Mouse (Mus musculus) CH12.LX (cell line): ENCODE data around the gene Nlrp3. TPM values are rescaled to one million over a fixed set of nuclear protein-coding genes. Genes with fewer than 3 reads are reported as not detected.

Experiments
- DNase-seq: peaks from one replicate; pipeline ENCODE4 v3.0.0-alpha.2; 2013; ENCODE audit errors: extremely low read depth
- H3K27ac ChIP-seq: 2 replicates; pipeline ENCODE4 v1.5.1; 2012; ENCODE audit warnings: low read depth, mild to moderate bottlenecking, control low read depth, moderate library complexity; ENCODE audit not compliant: insufficient read depth
- H3K27me3 ChIP-seq: replicated peaks from 2 replicates; pipeline ENCODE3; 2012; ENCODE audit warnings: inconsistent platforms
- H3K36me3 ChIP-seq, 2 experiments: replicated peaks in 1 of 2; 2 replicates each; pipeline versions ENCODE3 to v1.6.1; 2012; ENCODE audit warnings: inconsistent platforms in 1 of 2, low read length in 1 of 2, mild to moderate bottlenecking in 1 of 2, mixed read lengths in 1 of 2, moderate library complexity in 1 of 2; ENCODE audit not compliant: control insufficient read depth in 1 of 2, insufficient read depth in 1 of 2
- H3K4me1 ChIP-seq, 2 experiments: 2 replicates each; pipeline ENCODE4 v1.6.1; 2012; ENCODE audit warnings: inconsistent platforms in 1 of 2, moderate library complexity in 1 of 2; ENCODE audit not compliant: insufficient read depth in 2 of 2, control insufficient read depth in 1 of 2
- H3K4me2 ChIP-seq: 2 replicates; pipeline ENCODE4 v1.6.1; 2012; ENCODE audit warnings: low read depth, mild to moderate bottlenecking, control low read depth; ENCODE audit not compliant: poor library complexity, insufficient read depth, severe bottlenecking
- H3K4me3 ChIP-seq, 3 experiments: fragments of 150-350 bp in 1 of 3; sonication (generic) in 1 of 3; replicated peaks in 1 of 3; 2 replicates each; pipeline versions ENCODE3 to v1.5.1; 2011 to 2012; ENCODE audit warnings: low read depth in 2 of 3, low read length in 2 of 3, mild to moderate bottlenecking in 2 of 3, moderate library complexity in 2 of 3, control low read depth in 1 of 3, improper control_type of control experiment in 1 of 3, inconsistent platforms in 1 of 3, mixed read lengths in 1 of 3; ENCODE audit not compliant: poor library complexity in 1 of 3
- H3K79me2 ChIP-seq: replicated peaks from 2 replicates; pipeline ENCODE4 v1.6.1; 2012; ENCODE audit warnings: mild to moderate bottlenecking, moderate library complexity; ENCODE audit not compliant: control insufficient read depth, poor library complexity, insufficient read depth, severe bottlenecking; ENCODE audit errors: extremely low read depth
- H3K9ac ChIP-seq: 2 replicates; pipeline ENCODE4 v1.6.1; 2012; ENCODE audit warnings: low read depth, mild to moderate bottlenecking, control low read depth, moderate library complexity; ENCODE audit not compliant: insufficient read depth
- H3K9me3 ChIP-seq: replicated peaks from 2 replicates; pipeline ENCODE3; 2012; ENCODE audit warnings: low read length, inconsistent platforms, mixed read lengths
- CHD1 ChIP-seq: IDR thresholded peaks from 2 replicates; pipeline ENCODE4 v1.6.1; 2012; ENCODE audit warnings: low read depth, low read length, improper control_type of control experiment, inconsistent platforms
- CTCF ChIP-seq, 2 experiments: IDR thresholded peaks in 1 of 2; conservative IDR thresholded peaks in 1 of 2; 2 replicates each; pipeline ENCODE4 v1.5.1; 2011 to 2012; ENCODE audit warnings: low read depth in 2 of 2, low read length in 2 of 2, improper control_type of control experiment in 1 of 2, inconsistent platforms in 1 of 2, mild to moderate bottlenecking in 1 of 2, moderate library complexity in 1 of 2
- EP300 ChIP-seq: IDR thresholded peaks from 2 replicates; pipeline ENCODE4 v1.6.1; 2011; ENCODE audit warnings: low read length, improper control_type of control experiment
- ETS1 ChIP-seq: conservative IDR thresholded peaks from 2 replicates; pipeline ENCODE4 v1.6.1; 2012; ENCODE audit warnings: low read depth, mild to moderate bottlenecking, inconsistent platforms, low read length, improper control_type of control experiment, moderate library complexity
- GABPA ChIP-seq: IDR thresholded peaks from 2 replicates; pipeline ENCODE4 v1.6.1; 2012; ENCODE audit warnings: low read depth, low read length, improper control_type of control experiment, inconsistent platforms; ENCODE audit not compliant: insufficient replicate concordance
- HCFC1 ChIP-seq: IDR thresholded peaks from 2 replicates; pipeline ENCODE4 v1.6.1; 2012; ENCODE audit warnings: low read depth, mild to moderate bottlenecking, inconsistent platforms, low read length, improper control_type of control experiment
- IRF4 ChIP-seq: IDR thresholded peaks from 2 replicates; pipeline ENCODE4 v1.6.1; 2014; ENCODE audit warnings: low read depth, mild to moderate bottlenecking, inconsistent platforms, low read length, improper control_type of control experiment
- MAFK ChIP-seq: IDR thresholded peaks from 2 replicates; pipeline ENCODE4 v1.6.1; 2011; ENCODE audit warnings: low read length, improper control_type of control experiment; ENCODE audit not compliant: insufficient replicate concordance
- MEF2A ChIP-seq: IDR thresholded peaks from 2 replicates; pipeline ENCODE4 v1.6.1; 2014; ENCODE audit warnings: low read depth, mild to moderate bottlenecking, inconsistent platforms, low read length, improper control_type of control experiment, borderline replicate concordance
- MYC ChIP-seq: IDR thresholded peaks from 2 replicates; pipeline ENCODE4 v1.6.1; 2011; ENCODE audit warnings: low read depth, mild to moderate bottlenecking, improper control_type of control experiment, low read length
- NRF1 ChIP-seq: IDR thresholded peaks from 2 replicates; pipeline ENCODE4 v1.6.1; 2014; ENCODE audit warnings: low read depth, mild to moderate bottlenecking, inconsistent platforms, low read length, improper control_type of control experiment, moderate library complexity
- PAX5 ChIP-seq: IDR thresholded peaks from 2 replicates; pipeline ENCODE4 v1.6.1; 2012; ENCODE audit warnings: low read length, inconsistent platforms, mixed read lengths
- POLR2A ChIP-seq: IDR thresholded peaks from 2 replicates; pipeline ENCODE4 v1.6.1; 2011; ENCODE audit warnings: low read depth, mild to moderate bottlenecking, improper control_type of control experiment, low read length
- POLR2AphosphoS2 ChIP-seq: IDR thresholded peaks from 2 replicates; pipeline ENCODE4 v1.6.1; 2011; ENCODE audit warnings: low read depth, low read length, improper control_type of control experiment
- RAD21 ChIP-seq: IDR thresholded peaks from 2 replicates; pipeline ENCODE4 v1.6.1; 2011; ENCODE audit warnings: low read depth, mild to moderate bottlenecking, low read length, improper control_type of control experiment, moderate library complexity
- RCOR1 ChIP-seq: conservative IDR thresholded peaks from 2 replicates; pipeline ENCODE4 v1.6.1; 2012; ENCODE audit warnings: low read depth, mild to moderate bottlenecking, inconsistent platforms, low read length, improper control_type of control experiment
- SIN3A ChIP-seq: IDR thresholded peaks from 2 replicates; pipeline ENCODE4 v1.6.1; 2012; ENCODE audit warnings: low read length, improper control_type of control experiment, inconsistent platforms
- TBP ChIP-seq: conservative IDR thresholded peaks from 2 replicates; pipeline ENCODE4 v1.6.1; 2011; ENCODE audit warnings: low read depth, low read length, improper control_type of control experiment
- UBTF ChIP-seq: IDR thresholded peaks from 2 replicates; pipeline ENCODE4 v1.6.1; 2012; ENCODE audit warnings: low read depth, mild to moderate bottlenecking, inconsistent platforms, low read length, improper control_type of control experiment, moderate library complexity
- USF1 ChIP-seq: IDR thresholded peaks from 2 replicates; pipeline ENCODE4 v1.6.1; 2014; ENCODE audit warnings: low read depth, mild to moderate bottlenecking, inconsistent platforms, low read length, improper control_type of control experiment
- USF2 ChIP-seq: conservative IDR thresholded peaks from 2 replicates; pipeline ENCODE4 v1.6.1; 2011; ENCODE audit warnings: low read depth, low read length, improper control_type of control experiment
- ZC3H11A ChIP-seq: IDR thresholded peaks from 2 replicates; pipeline ENCODE4 v1.6.1; 2012; ENCODE audit warnings: low read depth, mild to moderate bottlenecking, inconsistent platforms, low read length, improper control_type of control experiment
- ZKSCAN1 ChIP-seq: IDR thresholded peaks from 2 replicates; pipeline ENCODE4 v1.6.1; 2012; ENCODE audit warnings: low read depth, inconsistent platforms, low read length, improper control_type of control experiment, borderline replicate concordance
- ZNF384 ChIP-seq: IDR thresholded peaks from 2 replicates; pipeline ENCODE4 v1.6.1; 2012; ENCODE audit warnings: low read depth, low read length, improper control_type of control experiment, inconsistent platforms
- dilution Hi-C: fragments of 300-500 bp; cut with MboI; formaldehyde crosslinking; loops from 2 replicates; pipeline ENCODE4 v1.14.3; 2020; ENCODE audit warnings: low sequenced_read_pairs; ENCODE audit not compliant: extremely low pct_unique_long_range_greater_than_20kb, extremely low pct_ligation_motif_present
- in situ Hi-C: fragments of 300-500 bp; cut with MboI; formaldehyde crosslinking; loops from 3 replicates; pipeline ENCODE4 v1.14.3; 2019; ENCODE audit warnings: low sequenced_read_pairs, low pct_ligation_motif_present, low pct_unique_long_range_greater_than_20kb, mixed read lengths
- polyA plus RNA-seq: library from polyadenylated mRNA; unstranded; fragments of >175 nt; gene quantifications from 2 replicates; pipeline ENCODE4 v1.2.1, GENCODE M21; 2012; ENCODE audit warnings: low read depth; ENCODE audit not compliant: insufficient read length
- total RNA-seq, 2 experiments: library from RNA; depleted of rRNA; stranded (reverse); fragments of 300-350 nt in 1 of 2; fragments of >200 nt in 1 of 2; gene quantifications; 2 replicates each; pipeline ENCODE4 v1.2.3; 2012 to 2014

Nlrp3 gene
- total and polyA plus RNA-seq, 3 experiments = 0.04 TPM; not detected in 2

DNA sequence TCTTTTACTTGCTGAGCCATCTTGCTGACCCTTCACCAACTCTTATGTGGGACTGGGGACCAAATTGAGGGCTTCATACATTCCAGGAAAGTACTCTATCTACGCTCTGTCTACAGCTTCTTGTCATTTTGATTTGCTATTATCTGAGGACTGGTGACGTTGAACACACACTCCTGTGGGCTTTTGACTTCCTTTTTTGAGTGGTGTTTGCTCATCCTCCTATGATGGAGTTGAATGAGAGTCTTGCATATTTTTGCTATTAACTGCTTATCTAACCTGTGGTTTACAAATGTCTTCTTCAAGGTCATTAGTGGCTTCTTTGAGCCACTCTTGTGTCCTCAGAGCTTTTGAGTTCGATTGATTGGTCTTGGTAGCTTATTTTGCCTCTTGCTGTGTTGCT is 1.2 kb upstream of the Nlrp3 start:
- in situ Hi-C loops (no loop called here), dilution Hi-C loops (no loop called here)
- no peaks in the 10 kb centered on the region for H3K36me3 ChIP-seq
- H3K79me2 ChIP-seq = no peaks in the 10 kb centered on the region
- H3K4me1 ChIP-seq = peaks cover 0 to 15% of the 10 kb centered on the region in 2 experiments; a peak in 2 of 4 replicates
- H3K27me3 ChIP-seq = peaks cover 2% of the 10 kb centered on the region
- H3K4me3 ChIP-seq = no peak overlapping the region
- no peak overlapping the region for H3K4me2 ChIP-seq
- no peak for TF ChIP-seq ETS1
- no peak for DNase-seq
- peaks cover 5% of the 10 kb centered on the region for H3K9me3 ChIP-seq
- no peak overlapping the region for H3K27ac ChIP-seq
- no peak overlapping the region for H3K9ac ChIP-seq

DNA sequence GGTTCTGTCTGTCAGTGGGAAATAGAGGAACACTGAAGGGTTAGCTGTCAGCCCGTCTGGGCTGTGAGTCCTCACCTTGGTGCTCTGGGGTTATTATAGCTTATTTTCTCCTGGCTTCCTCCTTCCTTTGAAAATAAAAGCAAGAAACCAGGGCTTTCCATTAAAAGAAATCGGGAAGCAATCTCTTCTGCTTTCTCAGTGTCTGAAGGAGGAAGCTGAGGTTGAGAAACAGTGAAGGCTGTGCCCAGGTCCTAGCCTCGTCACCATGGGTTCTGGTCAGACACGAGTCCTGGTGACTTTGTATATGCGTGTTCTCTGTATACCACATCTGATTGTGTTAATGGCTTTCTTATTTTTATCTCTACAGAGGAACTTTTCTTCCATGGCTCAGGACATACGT is 1.1 kb downstream of the Nlrp3 start:
- dilution Hi-C loops = no loop called here
- H3K4me1 ChIP-seq = peaks cover 0 to 14% of the 10 kb centered on the region in 2 experiments; a peak in 1 of 4 replicates
- DNase-seq = no peak
- H3K27me3 ChIP-seq = peaks cover 5% of the 10 kb centered on the region
- no peak overlapping the region for H3K4me2 ChIP-seq
- TF ChIP-seq EP300 (no peak), PAX5 (no peak), TBP (no peak), GABPA (no peak), USF1 (no peak), MAFK (no peak), POLR2AphosphoS2 (no peak), UBTF (no peak), HCFC1 (no peak), ZNF384 (no peak), ZC3H11A (no peak)
- no peaks in the 10 kb centered on the region for H3K79me2 ChIP-seq
- H3K36me3 ChIP-seq = no peaks in the 10 kb centered on the region
- H3K9ac ChIP-seq = no peak overlapping the region
- no peak overlapping the region for H3K4me3 ChIP-seq
- in situ Hi-C loops = no loop called here
- H3K9me3 ChIP-seq = no peaks in the 10 kb centered on the region
- H3K27ac ChIP-seq = no peak overlapping the region

DNA sequence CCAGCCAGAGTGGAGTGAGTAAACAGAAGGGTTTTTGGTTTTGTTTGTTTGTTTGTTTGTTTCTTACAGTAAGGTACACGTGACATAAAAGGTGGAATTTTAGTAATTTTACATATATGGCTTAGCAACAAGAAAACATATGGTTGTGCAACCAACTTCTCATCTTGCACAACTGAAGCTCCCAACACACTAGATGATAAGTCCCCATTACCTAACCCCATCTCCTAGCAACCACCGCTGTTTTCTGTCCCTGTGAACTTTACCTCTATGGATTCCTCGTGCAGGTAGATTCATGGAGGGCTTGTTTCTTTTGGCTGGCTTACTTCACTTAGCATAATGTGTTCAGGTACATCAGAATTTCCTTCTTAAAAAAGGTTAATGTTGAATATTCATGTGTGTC is 2.0 kb downstream of the Nlrp3 start:
- H3K79me2 ChIP-seq = no peaks in the 10 kb centered on the region
- no peaks in the 10 kb centered on the region for H3K9me3 ChIP-seq
- H3K36me3 ChIP-seq = no peaks in the 10 kb centered on the region
- no peak for DNase-seq
- no peak overlapping the region for H3K4me2 ChIP-seq
- TF ChIP-seq SIN3A (no peak), EP300 (no peak), RAD21 (no peak), USF1 (no peak), IRF4 (no peak), RCOR1 (no peak), ZKSCAN1 (no peak), NRF1 (no peak), CHD1 (no peak), MEF2A (no peak), CTCF (conservative IDR thresholded peaks at IDR 0.05 in 1 of 2, IDR thresholded peaks at IDR 0.05 in 1 of 2; ENCODE audit: low read depth in 2 of 2, low read length in 2 of 2) (no peak), PAX5 (no peak), MYC (no peak), POLR2A (no peak), USF2 (no peak), HCFC1 (no peak), MAFK (no peak)
- H3K9ac ChIP-seq = no peak overlapping the region
- no peak overlapping the region for H3K4me3 ChIP-seq
- dilution Hi-C loops = no loop called here
- H3K4me1 ChIP-seq = peaks cover 0 to 14% of the 10 kb centered on the region in 2 experiments; a peak in 1 of 4 replicates
- H3K27ac ChIP-seq = no peak overlapping the region
- H3K27me3 ChIP-seq = peaks cover 7% of the 10 kb centered on the region
- in situ Hi-C loops = no loop called here
